In the genomic region with DNA sequence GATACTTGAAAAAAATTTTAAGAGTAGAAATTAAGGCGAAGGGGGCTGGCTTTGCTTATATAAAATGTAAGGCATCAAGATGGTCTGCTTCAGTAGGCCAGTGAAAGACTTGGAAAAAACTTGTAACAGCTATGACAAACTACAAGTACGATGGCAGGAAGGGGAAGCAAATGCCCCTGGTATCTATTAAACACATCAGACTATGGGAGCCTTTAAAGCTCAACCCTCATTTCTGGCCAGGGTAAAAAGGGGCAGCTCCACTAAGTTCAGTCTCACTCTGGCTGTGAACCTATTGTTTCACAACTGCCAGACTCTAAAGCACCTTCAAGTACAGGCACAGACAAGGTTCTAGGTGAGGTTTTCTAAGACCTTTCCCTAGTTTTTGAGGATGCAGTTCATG, we compare ENCODE assay signal across 8 mouse cellular contexts. TPM values are rescaled to one million over a fixed set of nuclear protein-coding genes. Genes with fewer than 3 reads are reported as not detected.
A peak's percentile ranks its signal among the peaks of the same experiment; 100 is the strongest.
DNase-seq lines count a peak whose midpoint lies in the region; ATAC-seq and TF ChIP-seq lines count a peak whose summit lies in the region.

No protein-coding gene starts in this region.

- no peaks in the 10 kb centered on the region for H3K9me3 ChIP-seq in heart, embryonic 13.5 days
- H3K9me3 ChIP-seq in CH12.LX (replicated peaks; ENCODE audit: low read length), result no peaks in the 10 kb centered on the region
- no peaks in the 10 kb centered on the region for H3K9me3 ChIP-seq in hindbrain, embryonic 10.5 days
- H3K9me3 ChIP-seq in midbrain, embryonic 10.5 days (replicated peaks), result no peaks in the 10 kb centered on the region

- no peaks in the 10 kb centered on the region for H3K27me3 ChIP-seq in heart, embryonic 13.5 days (replicated peaks)
- no peaks in the 10 kb centered on the region for H3K27me3 ChIP-seq in CH12.LX (replicated peaks)
- no peaks in the 10 kb centered on the region for H3K27me3 ChIP-seq in hindbrain, embryonic 10.5 days (ENCODE audit: insufficient read depth, poor library complexity, severe bottlenecking)
- H3K27me3 ChIP-seq in midbrain, embryonic 10.5 days (ENCODE audit: low read depth, poor library complexity, severe bottlenecking), result no peaks in the 10 kb centered on the region

- intact Hi-C loops in heart, postnatal 10 days (cut with DNase I), result no loop called here

- H3K4me1 ChIP-seq in heart, embryonic 13.5 days, result peaks cover 43% of the 10 kb centered on the region
- H3K4me1 ChIP-seq in CH12.LX (ENCODE audit: control insufficient read depth in 1 of 2, insufficient read depth in 2 of 2), result peaks cover 2 to 24% of the 10 kb centered on the region in 2 experiments; a peak in 2 of 4 replicates
- peaks cover 28% of the 10 kb centered on the region for H3K4me1 ChIP-seq in hindbrain, embryonic 10.5 days (replicated peaks)
- peaks cover 33% of the 10 kb centered on the region for H3K4me1 ChIP-seq in midbrain, embryonic 10.5 days

- peak overlapping the region; percentile 97 for H3K4me3 ChIP-seq in heart, embryonic 13.5 days
- peak overlapping the region; percentile 89 to 96 (median 91) for H3K4me3 ChIP-seq in CH12.LX (replicated peaks in 1 of 3; ENCODE audit: low read depth in 2 of 3, low read length in 2 of 3, poor library complexity in 1 of 3)
- peak overlapping the region; percentile 97 for H3K4me3 ChIP-seq in hindbrain, embryonic 10.5 days
- peak overlapping the region; percentile 84 for H3K4me3 ChIP-seq in midbrain, embryonic 10.5 days

- peaks cover 57% of the 10 kb centered on the region for H3K79me2 ChIP-seq in CH12.LX (replicated peaks; ENCODE audit: control insufficient read depth, extremely low read depth, insufficient read depth, poor library complexity, severe bottlenecking)

- no peak for DNase-seq in heart, postnatal 10 days
- DNase-seq in CH12.LX (ENCODE audit: extremely low read depth), result no peak
- DNase-seq in hindbrain, embryonic 10.5 days (ENCODE audit: low spot score), result no peak
- DNase-seq in midbrain, embryonic 10.5 days (ENCODE audit: low spot score), result no peak
- DNase-seq in thymus, postnatal 10 days (ENCODE audit: low spot score in 2 of 2), result no peak
- no peak for DNase-seq in cerebellum, adult 8-10 months
- DNase-seq in natural killer cell, adult 2 months (ENCODE audit: low spot score in 2 of 2), result no peak

- dilution Hi-C loops in CH12.LX (cut with MboI; ENCODE audit: extremely low pct_ligation_motif_present, extremely low pct_unique_long_range_greater_than_20kb, low sequenced_read_pairs), result no loop called here

- no peak for ATAC-seq in heart, embryonic 13.5 days (ENCODE audit: extremely low read depth, insufficient number of reproducible peaks, low FRiP score, low TSS enrichment)

- H3K36me3 ChIP-seq in heart, embryonic 13.5 days, result peaks cover 36% of the 10 kb centered on the region
- H3K36me3 ChIP-seq in CH12.LX (replicated peaks in 1 of 2; ENCODE audit: control insufficient read depth in 1 of 2, insufficient read depth in 1 of 2, low read length in 1 of 2), result peaks cover 4 to 28% of the 10 kb centered on the region in 2 experiments
- H3K36me3 ChIP-seq in hindbrain, embryonic 10.5 days, result peaks cover 38% of the 10 kb centered on the region
- peaks cover 34% of the 10 kb centered on the region for H3K36me3 ChIP-seq in midbrain, embryonic 10.5 days

- no peak overlapping the region for H3K27ac ChIP-seq in heart, embryonic 13.5 days (replicated peaks)
- H3K27ac ChIP-seq in CH12.LX (ENCODE audit: insufficient read depth, low read depth), result no peak overlapping the region
- H3K27ac ChIP-seq in hindbrain, embryonic 10.5 days, result no peak overlapping the region
- H3K27ac ChIP-seq in midbrain, embryonic 10.5 days (replicated peaks), result no peak overlapping the region

- TF ChIP-seq RAD21 in CH12.LX (IDR thresholded peaks at IDR 0.05; ENCODE audit: low read depth, low read length), result no peak

- TF ChIP-seq EP300 in CH12.LX (IDR thresholded peaks at IDR 0.05; ENCODE audit: low read length), result no peak

- H3K9ac ChIP-seq in heart, embryonic 13.5 days, result peak overlapping the region; percentile 94
- peak overlapping the region; percentile 86 for H3K9ac ChIP-seq in CH12.LX (ENCODE audit: insufficient read depth, low read depth)

- 50% methylated on average over 2 of the region's 2 CpGs for WGBS in heart, embryonic 13.5 days
- 73% methylated on average over 2 of the region's 2 CpGs for WGBS in hindbrain, embryonic 10.5 days
- WGBS in midbrain, embryonic 10.5 days, result 74% methylated on average over 2 of the region's 2 CpGs

- TF ChIP-seq CTCF in CH12.LX (conservative IDR thresholded peaks at IDR 0.05 in 1 of 2, IDR thresholded peaks at IDR 0.05 in 1 of 2; ENCODE audit: low read depth in 2 of 2, low read length in 2 of 2), result no peak

- in situ Hi-C loops in CH12.LX (cut with MboI; ENCODE audit: low pct_ligation_motif_present, low pct_unique_long_range_greater_than_20kb, low sequenced_read_pairs), result no loop called here

- no peak for TF ChIP-seq POLR2A in CH12.LX (IDR thresholded peaks at IDR 0.05; ENCODE audit: low read depth, low read length)

- H3K4me2 ChIP-seq in heart, embryonic 13.5 days, result peak overlapping the region; percentile 99
- peak overlapping the region; percentile 68 for H3K4me2 ChIP-seq in CH12.LX (ENCODE audit: insufficient read depth, low read depth, poor library complexity, severe bottlenecking)

TF ChIP-seq in CH12.LX, 34 proteins besides CTCF, POLR2A, EP300 and RAD21:
- no peak for TF ChIP-seq ZNF384 (IDR thresholded peaks at IDR 0.05; ENCODE audit: low read depth, low read length)
- no peak for TF ChIP-seq TCF12 (IDR thresholded peaks at IDR 0.05; ENCODE audit: low read depth, low read length)
- no peak for TF ChIP-seq SIN3A (IDR thresholded peaks at IDR 0.05; ENCODE audit: low read length)
- TF ChIP-seq JUND (conservative IDR thresholded peaks at IDR 0.05; ENCODE audit: low read depth, low read length), result no peak
- TF ChIP-seq ETS1 (conservative IDR thresholded peaks at IDR 0.05; ENCODE audit: low read depth, low read length), result no peak
- no peak for TF ChIP-seq BHLHE40 (IDR thresholded peaks at IDR 0.05; ENCODE audit: low read depth, low read length)
- TF ChIP-seq HCFC1 (IDR thresholded peaks at IDR 0.05; ENCODE audit: low read depth, low read length), result no peak
- TF ChIP-seq TBP (conservative IDR thresholded peaks at IDR 0.05; ENCODE audit: low read depth, low read length), result no peak
- no peak for TF ChIP-seq MYC (IDR thresholded peaks at IDR 0.05; ENCODE audit: low read depth, low read length)
- no peak for TF ChIP-seq ZMIZ1 (IDR thresholded peaks at IDR 0.05; ENCODE audit: low read depth, low read length)
- no peak for TF ChIP-seq IRF4 (IDR thresholded peaks at IDR 0.05; ENCODE audit: low read depth, low read length)
- no peak for TF ChIP-seq NRF1 (IDR thresholded peaks at IDR 0.05; ENCODE audit: low read depth, low read length)
- no peak for TF ChIP-seq MXI1 (IDR thresholded peaks at IDR 0.05; ENCODE audit: low read depth, low read length)
- no peak for TF ChIP-seq USF2 (conservative IDR thresholded peaks at IDR 0.05; ENCODE audit: low read depth, low read length)
- TF ChIP-seq RCOR1 (conservative IDR thresholded peaks at IDR 0.05; ENCODE audit: low read depth, low read length), result no peak
- no peak for TF ChIP-seq MAZ (IDR thresholded peaks at IDR 0.05; ENCODE audit: low read depth, low read length)
- TF ChIP-seq ZC3H11A (IDR thresholded peaks at IDR 0.05; ENCODE audit: low read depth, low read length), result no peak
TF ChIP-seq in CH12.LX: peak in this region for 0.

RNA-seq across cellular contexts. Expression of a gene that starts 2.0 kb away (rescaled TPM):
- polyA plus RNA-seq in heart, embryonic 13.5 days (2015; fragmentation: Nextera tagmentation; extraction: Ambion mirVana), result 13.3 and 13.7 TPM in 2 replicates
- total RNA-seq in heart, postnatal 10 days (2021), result 10 to 100 TPM; 22.3 to 23.3 TPM
- total RNA-seq in CH12.LX (2012; rRNA removed) (20.4 and 24.4 TPM in 2 replicates), CH12.LX (2014; rRNA removed) (30.6 and 32.2 TPM in 2 replicates)
- 15.7 and 19.3 TPM in 2 replicates for polyA plus RNA-seq in CH12.LX (2012; ENCODE audit: insufficient read length, low read depth)
- 22.5 and 24.2 TPM in 2 replicates for polyA plus RNA-seq in hindbrain, embryonic 10.5 days (2016; fragmentation: Nextera tagmentation; extraction: Ambion mirVana)
- polyA plus RNA-seq in midbrain, embryonic 10.5 days (2016; fragmentation: Nextera tagmentation; extraction: Ambion mirVana), result 24.8 and 26.8 TPM in 2 replicates
